Mouse (Mus musculus) lung, postnatal 4 days (tissue): ENCODE data around the gene Gpr3.

Experiments
- DNase-seq, 2 experiments: peaks; one replicate each; pipeline ENCODE4 v3.0.0; 2021

Gpr3 gene

GRCm38 (mm10) chr4:133233285-133233976 is 21.1 kb upstream of the Gpr3 start:
- peak in 1 of 2 experiments; percentile 66 for DNase-seq

GRCm38 (mm10) chr4:133229582-133229981 is 17.2 kb upstream of the Gpr3 start:
- no peak for DNase-seq

- DNase-seq = no peak
Measured at GRCm38 (mm10) chr4:133227636-133228035, 15.3 kb upstream of the Gpr3 start.

DNA sequence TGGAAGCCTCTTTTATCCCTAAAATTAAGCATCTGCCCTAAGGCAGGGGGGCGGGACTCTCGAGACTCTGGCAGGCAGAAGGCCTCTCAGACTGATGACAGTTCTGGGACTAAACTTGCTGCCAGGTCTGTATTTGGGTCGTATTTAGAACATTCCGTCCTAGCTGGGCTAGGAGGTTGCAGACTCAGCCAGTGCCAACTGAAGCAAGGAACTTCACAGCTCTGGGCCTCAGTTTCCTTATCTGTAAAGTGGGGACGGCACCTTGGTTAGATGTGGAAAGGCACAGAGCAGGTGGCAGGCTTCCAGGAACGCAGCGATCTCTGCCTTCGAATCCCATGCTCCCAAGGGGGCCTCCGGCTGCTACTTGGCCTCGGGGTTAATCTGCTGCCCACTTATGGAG is 13.7 kb upstream of the Gpr3 start:
- DNase-seq = no peak

- DNase-seq = no peak
Measured at GRCm38 (mm10) chr4:133223875-133224274, 11.5 kb upstream of the Gpr3 start.

DNA sequence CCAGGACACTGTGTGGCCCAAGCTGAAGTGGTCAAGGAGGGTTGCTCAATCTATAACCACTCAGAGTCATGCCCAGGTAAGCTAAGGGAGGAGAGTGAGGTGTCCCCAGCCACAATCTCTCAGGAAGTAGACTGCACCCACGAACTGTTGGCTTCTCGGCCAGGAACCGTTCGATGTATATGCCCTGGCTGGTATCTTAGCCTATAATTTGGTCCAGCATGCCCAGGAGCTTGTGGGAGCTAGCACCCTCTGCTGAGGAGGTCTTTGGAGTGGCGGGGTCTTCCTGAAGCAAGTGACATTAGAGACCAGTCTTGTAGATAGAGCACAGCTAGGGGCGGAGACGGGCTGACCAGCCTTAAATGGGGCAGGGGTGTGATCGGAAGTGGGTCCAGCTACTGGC is 9.4 kb upstream of the Gpr3 start:
- DNase-seq = no peak

GRCm38 (mm10) chr4:133220656-133221055 is 8.3 kb upstream of the Gpr3 start:
- DNase-seq = peak; percentile 60 to 64

DNA sequence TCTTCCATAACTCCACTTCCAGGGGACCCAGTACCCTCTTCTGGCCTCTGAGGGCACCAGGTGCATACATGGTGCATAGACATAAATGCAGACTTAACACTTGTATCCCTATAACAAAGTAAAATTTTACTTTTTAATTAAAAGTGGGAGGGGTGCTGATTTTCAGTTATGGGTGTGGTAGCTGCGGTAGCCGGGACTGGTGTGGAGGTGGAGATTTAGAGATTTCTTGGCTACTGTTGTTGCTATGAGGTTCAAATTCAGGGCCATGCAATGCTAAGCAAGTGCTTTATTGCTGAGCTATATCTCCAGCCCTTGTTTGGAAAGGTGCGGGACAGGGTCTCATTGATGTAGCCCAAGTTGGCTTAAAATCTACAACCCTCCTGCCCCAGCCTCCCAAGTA is 6.4 kb upstream of the Gpr3 start:
- no peak for DNase-seq

- peak; percentile 64 to 68 for DNase-seq
Measured at GRCm38 (mm10) chr4:133217641-133218040, 5.3 kb upstream of the Gpr3 start.

GRCm38 (mm10) chr4:133213661-133214060 is 1.3 kb upstream of the Gpr3 start:
- no peak for DNase-seq

GRCm38 (mm10) chr4:133213268-133213590 is 893 bp upstream of the Gpr3 start:
- peak in 1 of 2 experiments; percentile 43 for DNase-seq

DNA sequence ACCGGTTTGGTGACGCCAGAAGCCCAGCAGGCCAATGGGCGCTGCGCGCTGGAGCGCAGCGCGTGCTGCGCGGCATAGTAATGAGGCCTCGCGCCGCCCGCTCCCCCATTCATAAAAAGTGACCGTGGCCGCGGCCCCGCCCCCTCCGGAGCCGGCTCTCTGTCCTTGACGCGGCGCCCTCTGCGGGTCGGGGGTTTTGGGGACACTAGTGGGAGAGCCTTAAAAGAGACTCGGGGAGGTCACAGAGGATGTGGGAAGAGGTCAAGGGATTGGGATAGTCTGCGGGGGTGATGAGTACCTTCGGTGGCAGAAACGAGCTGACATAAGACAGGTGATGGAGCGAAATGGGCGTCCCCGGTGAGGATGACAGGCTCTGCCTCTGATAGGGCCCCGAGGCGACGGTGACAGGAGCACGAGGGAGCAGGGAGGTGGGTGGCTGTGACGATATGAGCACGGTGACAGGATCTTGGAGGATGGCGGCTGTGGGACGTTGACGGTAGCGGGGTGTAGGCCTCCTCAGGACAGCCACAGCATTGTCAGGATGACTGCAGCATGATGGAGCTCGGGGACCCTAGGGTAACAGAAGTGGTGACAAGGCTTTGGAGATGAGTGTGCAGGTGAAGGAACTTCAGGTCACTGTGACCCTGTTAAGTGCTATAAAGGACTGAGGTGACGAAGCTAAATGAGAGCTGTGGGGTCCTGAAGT is 379 bp upstream of the Gpr3 start:
- peak; percentile 86 to 88 for DNase-seq

GRCm38 (mm10) chr4:133210788-133211390 is 1.4 kb downstream of the Gpr3 start:
- no peak for DNase-seq

DNA sequence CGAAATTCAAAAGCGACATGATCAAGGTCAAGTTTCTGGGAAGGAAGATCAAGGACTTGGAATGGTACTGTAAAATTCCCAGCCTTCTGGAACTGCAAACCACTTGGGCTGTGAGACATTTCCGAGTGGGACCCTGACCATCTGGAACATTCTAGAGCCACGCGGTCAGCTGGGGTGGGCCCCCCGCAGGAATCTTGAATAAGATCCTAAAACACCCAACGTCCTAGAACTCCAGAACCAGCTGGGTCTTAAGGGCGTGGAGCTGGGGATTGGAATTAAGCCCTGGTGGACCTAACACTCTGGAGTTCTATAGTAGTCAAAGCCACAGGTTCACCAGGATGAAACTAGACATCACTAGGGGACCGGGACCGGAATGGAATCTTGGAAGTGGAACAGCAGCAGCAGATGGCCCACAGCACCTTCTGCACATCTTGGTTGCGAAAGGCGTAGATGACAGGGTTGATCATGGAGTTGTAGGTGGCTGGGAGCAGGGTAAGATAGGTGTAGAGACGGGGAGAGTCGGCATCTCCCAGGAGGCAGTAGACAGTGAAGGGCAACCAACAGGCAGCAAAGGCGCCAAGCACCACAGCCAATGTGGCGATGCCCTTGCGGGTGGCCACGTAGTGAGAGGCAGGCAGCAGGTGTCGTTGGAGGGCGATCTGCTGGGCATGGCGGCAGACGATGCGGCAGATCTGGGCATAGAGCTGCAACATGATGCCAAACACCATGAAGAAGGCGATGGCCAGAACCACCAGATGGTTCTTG is 2.1 kb downstream of the Gpr3 start:
- peak in 1 of 2 experiments; percentile 46 for DNase-seq

DNA sequence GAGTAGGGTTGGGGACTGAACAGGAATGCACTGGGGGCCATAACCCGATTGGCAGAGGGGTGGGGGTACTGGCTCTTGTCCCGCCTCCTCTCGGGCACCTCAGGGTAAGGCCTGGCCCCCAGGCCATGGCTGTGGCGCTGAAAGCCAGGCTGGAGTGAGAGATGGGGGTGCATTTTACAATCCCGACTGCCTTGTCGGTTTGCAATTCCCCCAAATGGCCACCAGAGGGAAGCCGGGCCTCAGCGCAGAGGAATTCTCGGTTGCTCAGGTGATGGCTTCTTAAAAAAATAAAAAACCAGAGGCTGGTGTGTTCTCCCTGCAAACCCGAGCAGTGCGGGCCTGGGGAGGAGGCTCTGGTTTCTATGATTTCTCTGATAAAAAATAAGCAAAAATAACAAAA is 3.0 kb downstream of the Gpr3 start:
- DNase-seq = peak; percentile 53 to 64

DNA sequence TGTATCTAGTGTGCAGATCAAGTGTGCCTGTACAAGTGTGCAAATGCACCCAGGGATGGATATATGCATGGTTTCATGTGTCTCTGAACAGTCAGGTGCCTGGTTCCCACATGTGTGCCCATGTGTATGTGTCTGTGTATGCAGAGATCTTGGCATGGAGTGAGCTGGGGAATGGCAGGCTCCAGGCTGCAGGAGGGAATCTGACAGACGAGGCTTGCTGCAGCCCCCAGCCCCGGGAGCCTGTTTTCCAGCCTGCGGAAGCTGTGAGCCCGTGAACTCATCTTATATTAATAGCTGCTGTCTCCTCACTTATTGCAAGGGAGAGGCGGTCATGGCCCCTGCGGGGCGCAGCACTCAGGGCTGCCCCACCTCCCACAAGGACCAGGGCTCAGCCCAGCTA is 8.0 kb downstream of the Gpr3 start:
- no peak for DNase-seq

- DNase-seq = no peak
Measured at GRCm38 (mm10) chr4:133203591-133203990, 8.7 kb downstream of the Gpr3 start.

DNA sequence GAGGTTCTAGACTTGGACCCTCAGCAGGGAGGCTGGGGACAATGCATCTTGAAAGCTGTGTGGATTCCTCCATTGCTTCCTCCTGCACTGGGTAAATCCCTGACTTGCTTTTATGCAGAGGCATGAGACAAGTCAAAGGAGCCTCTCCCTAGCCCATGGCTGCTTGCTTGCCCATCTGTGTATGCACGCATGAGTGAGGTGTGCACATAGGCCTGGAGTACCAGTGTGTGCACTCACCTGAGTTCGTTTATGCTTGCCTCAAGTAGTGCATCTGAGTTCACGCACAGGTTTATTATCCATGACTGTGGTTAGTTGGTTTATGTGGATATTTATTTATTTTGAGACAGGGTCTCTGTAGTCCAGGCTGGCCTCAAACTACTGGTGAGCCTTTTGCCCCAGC is 10.1 kb downstream of the Gpr3 start:
- no peak for DNase-seq

- peak; percentile 82 for DNase-seq
Measured at GRCm38 (mm10) chr4:133201006-133201771, 11.1 kb downstream of the Gpr3 start.

GRCm38 (mm10) chr4:133200343-133200742 is 12.0 kb downstream of the Gpr3 start:
- peak; percentile 67 to 80 for DNase-seq

- peak in 1 of 2 experiments; percentile 30 for DNase-seq
Measured at GRCm38 (mm10) chr4:133199743-133200142, 12.6 kb downstream of the Gpr3 start.

DNA sequence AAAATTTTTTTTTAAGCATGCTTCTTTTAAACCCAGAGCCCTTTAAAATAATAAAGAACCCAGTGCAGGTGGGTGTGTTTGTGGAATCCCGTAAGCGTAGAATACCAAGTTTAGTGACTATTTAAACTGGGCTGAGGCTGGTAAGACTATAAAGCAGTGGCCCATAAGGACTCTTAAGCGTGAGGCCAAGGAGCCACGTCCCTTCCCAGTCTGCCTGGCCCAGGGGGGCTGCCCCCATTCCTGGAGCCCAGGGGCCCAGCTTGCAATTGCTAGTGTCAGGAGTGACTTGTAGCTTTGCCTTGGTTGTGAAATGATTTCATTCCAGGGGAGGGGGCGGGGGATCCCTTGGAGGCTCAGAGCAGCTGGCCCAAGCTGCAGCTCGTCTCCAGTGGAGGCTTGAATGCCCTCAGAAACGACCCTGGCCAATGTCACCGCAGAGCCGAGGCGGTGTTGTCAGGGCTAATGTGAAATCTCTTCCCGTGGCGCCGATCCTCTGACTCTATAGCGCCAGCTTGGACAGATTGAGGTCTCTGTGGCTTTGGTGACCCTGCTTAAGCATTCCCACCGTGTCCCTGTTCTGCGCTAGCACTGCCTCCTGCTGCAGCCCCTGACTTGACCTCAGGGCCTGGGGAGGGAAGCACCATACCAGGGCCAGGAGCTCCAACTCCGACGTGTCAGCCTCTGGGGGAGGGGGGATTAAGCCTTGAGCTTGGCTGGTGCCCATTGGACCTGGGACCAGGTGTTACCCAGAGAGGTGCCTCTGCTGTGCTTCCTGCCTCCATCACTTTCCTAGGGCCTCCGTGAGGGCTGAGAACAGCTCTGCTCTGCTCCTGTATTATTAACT is 13.8 kb downstream of the Gpr3 start:
- peak; percentile 50 to 79 for DNase-seq
